Mouse (Mus musculus): ENCODE results near the gene Gm10663. TPM values are rescaled to one million over a fixed set of nuclear protein-coding genes. Genes with fewer than 3 reads are reported as not detected.

Gm10663 gene
- total RNA-seq (2015; ENCODE audit: low replicate concordance): not detected in 2 replicates
- not detected in 2 replicates for total RNA-seq (2017; ENCODE audit: low replicate concordance)

DNA sequence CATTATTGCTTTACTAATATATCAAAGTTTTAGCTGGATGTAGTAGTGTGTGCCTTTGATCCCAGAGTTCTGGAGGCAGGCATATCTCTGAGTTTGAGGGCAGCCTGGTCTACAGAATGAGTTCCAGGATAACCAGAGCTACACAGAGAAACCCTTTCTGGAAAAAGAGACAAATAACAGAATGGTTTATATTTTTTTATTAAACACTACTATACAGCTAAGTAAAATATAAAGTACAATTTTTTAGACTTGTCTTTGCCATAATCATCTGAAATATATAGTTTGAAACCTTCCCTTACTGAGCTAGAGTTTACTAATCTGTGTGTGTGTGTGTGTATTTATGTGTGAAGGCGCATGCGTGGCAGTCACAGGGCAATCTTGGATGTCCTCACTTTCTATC is at the start of gene Gm10663:
Gene Gm10663 (plus strand): TSS at position 301 of the 400 bp plus-strand sequence.
- ATAC-seq (replicated peaks; ENCODE audit: low FRiP score, poor library complexity, severe bottlenecking): no peak

DNA sequence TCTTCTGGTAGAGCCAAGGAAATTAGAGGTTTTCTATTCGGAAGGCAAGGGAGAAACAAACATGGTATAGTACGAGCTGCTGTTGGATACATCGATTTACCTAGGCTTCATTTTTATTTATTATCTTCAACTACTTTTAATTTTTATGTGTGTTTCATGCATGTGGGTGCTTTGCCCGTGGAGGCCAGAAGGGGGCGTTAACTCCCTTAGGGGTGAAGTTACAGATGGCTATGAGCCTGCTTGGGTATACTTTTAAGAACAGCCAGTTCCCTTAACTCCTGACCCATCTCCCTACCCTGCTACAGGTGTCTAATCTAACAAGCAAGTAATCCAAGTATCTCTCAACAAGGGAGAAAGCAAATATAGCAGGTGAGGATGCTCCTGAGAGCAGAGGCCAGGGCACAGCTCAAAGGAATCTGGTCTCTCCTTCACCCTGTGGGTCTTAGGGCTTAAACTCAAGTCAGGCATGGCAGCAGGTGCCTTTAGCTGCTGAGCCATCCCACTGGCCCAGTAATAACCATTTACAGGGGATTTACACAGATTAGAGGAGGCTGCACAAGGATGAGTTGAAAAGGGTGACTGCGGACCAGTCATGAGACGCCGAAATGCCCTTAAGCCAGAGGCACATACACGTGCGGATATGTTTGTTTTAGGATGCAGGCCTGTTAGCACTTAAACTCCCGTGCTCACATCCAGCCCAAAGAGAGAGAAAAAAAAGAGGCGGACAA is 45.7 kb upstream of the Gm10663 start:
- ATAC-seq (replicated peaks; ENCODE audit: low FRiP score, poor library complexity, severe bottlenecking): no peak

DNA sequence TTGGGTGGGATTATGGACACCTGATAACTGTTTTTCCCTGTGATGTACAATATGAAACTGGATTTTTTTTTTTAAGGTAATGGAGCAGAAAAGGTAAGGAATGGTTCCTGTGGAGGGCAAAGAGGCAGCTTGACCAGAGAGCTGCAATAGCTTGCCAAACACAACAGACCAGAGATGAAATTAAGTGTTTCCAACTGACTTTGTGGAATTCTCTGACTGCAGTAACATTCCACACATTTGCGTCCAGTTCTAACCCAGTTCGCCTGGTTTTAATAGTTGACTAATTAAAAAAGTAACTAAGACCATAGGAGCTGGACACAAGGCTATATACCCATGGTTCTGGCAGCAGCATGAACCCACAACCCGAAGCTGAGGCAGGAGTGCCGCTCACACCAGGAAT is 45.1 kb upstream of the Gm10663 start:
- ATAC-seq (replicated peaks; ENCODE audit: low FRiP score, poor library complexity, severe bottlenecking): no peak

DNA sequence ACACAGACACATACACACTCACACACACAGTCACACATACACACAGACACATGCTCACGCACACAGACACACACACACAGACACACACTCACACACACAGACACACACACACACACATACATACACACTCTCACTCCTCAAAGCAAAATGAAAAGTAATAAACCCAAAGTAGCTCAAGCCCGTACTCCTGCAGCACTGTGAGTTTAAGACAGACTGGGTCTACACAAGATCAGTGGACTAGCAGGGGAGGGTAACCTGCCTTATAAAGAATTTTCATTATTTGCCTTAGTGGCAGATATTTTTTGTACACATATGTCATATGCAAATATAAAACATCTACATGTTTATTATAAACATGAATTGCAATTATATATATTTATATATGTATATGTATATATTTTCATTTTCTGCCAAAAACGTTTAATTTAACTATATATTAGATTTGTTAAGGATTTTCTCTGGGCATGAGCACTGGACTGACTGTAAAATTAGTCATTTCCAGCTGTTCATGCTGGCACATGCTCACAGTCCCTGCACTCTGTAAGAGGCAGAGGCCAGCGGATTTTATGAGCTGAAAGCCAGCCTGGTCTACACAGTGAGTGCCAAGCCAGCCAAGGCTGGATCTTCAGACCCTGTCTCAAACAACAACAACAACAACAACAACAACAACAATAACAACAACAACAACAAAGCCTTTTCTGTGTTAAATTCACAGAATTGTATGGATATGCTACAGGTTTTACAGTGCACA is 43.9 kb upstream of the Gm10663 start:
- no peak for ATAC-seq (replicated peaks; ENCODE audit: low FRiP score, poor library complexity, severe bottlenecking)

DNA sequence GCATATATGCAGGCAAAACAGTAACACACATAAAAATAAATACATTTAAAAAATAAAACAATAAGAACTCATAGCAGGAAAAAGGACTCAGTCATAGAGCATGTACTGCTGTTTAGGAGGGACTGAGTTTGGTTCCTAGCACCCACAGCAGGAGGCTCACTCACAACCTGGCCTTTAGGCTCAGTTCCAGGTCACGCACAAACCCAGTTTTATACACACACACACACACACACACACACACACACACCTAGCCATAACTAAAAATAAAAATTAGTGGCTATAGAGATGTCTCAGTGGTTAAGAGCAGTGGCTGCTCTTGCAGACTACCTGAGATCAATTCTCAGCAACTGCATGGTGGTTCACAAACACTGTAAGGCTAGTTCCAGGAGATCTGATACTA is 42.7 kb upstream of the Gm10663 start:
- no peak for ATAC-seq (replicated peaks; ENCODE audit: low FRiP score, poor library complexity, severe bottlenecking)

DNA sequence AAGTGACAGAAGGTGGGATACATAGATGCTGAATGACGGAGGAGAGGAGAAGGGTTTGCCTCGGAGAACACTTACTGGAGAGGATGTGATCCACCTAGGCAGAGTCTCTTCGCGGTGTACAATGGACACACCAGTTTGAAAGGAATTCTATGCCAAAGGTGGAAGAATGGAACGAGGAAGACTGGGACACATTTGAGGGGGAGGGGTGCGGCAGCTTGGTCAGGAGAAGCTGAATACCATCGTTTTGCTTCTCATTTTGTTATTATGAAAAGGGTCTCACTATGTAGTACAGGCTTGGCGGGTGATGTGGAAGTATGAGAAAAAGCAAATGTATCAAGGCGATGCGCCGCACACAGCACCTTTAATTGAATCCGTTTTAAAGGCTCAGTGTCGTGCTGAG is 41.8 kb upstream of the Gm10663 start:
- ATAC-seq (replicated peaks; ENCODE audit: low FRiP score, poor library complexity, severe bottlenecking): no peak

DNA sequence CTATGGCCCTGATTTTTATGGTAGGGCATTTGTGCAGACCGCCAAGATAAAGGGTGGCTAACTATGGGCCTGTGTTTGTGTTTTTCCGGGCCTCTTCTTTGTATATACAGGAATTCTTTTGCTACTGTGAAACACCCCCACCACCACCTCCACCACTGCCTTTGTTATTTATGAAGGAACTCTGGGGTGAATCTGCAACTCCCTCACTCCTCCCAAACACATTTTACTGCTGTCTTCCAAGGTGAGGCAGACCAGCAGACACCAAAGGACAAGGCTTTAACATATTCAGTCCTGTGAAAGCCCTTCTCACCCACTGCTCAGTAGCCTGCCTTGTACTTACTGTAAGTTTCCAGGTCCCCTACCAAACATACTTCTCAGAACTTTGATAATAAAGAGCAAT is 40.7 kb upstream of the Gm10663 start:
- ATAC-seq (replicated peaks; ENCODE audit: low FRiP score, poor library complexity, severe bottlenecking): no peak

DNA sequence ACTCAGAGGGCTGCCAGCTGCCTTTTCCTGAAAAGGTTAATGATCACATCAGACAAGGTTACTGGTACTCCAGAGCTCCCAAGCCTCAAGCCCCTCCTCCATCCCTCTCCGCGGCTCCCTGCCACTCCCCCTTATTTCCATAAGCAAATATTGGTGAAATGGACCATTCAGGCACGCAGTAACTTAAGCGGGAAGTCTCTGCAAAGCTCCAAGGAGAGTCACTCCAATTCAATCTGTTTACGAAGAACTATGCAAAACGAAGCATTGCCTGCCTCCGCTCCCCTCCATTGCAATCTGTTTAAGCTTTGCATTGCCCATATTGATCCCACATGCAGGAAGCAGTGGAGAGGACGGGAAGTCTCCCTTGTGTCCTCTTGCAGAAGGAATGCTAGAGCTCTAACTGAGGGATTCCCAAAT is 37.7 kb upstream of the Gm10663 start, which contains the start of gene Apela:
Gene Apela (minus strand): TSS at position 220 of the 417 bp plus-strand sequence.
- ATAC-seq (replicated peaks; ENCODE audit: low FRiP score, poor library complexity, severe bottlenecking): no peak

DNA sequence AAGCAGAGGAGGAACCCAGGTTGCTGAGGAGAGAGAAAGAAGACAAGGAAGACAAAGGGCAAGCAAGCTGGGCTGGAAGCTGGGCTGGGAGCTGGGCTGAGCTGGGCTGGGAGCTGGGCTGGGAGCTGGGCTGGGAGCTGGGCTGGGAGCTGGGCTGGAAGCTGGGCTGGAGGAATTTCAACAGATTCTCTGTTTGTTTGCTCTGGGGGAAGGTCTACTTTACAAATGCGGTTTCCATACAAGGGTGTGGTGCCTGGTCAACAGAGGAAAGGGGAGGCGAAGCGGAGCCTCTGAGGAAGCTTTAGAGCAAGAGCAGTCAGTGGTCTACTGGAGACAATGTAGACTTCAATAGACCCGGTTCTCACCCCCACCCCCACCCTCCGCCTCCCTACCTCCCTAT is 28.3 kb upstream of the Gm10663 start:
- ATAC-seq (replicated peaks; ENCODE audit: low FRiP score, poor library complexity, severe bottlenecking): no peak

DNA sequence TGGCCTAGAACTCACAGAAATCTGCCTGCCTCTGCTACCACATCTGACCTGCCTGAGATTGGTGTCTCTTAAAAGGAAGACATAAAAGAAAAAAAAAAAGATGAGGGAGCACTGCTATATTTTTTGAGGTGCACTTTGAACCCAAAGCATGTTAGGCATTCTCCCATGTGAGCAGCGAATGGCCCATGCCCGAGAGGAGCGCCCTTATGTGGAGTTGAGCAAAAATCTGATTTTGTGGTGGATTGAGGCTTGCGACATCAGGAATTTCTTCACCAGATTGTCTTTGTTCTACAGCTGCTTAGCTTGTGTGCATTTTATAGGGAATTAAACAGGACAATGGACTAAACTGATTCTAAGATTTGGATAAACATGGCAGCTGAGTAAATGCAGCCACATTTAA is 27.6 kb upstream of the Gm10663 start:
- no peak for ATAC-seq (replicated peaks; ENCODE audit: low FRiP score, poor library complexity, severe bottlenecking)

DNA sequence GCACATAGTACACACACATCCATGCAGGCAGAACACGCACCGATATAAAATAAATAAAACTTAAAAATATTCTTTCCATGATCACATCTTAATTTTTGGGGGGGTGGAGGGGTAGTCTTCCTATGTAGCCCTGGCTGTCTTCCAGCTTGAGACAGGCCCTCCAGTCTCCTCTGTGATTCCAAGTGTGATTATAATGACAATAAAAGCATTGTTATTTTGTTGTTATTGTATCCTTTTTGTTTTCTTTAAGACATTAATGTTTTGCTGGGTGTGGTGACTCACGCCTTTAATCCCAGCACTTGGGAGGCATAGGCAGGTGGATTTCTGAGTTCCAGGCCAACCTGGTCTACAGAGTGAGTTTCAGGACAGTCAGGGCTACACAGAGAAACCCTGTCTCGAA is 27.0 kb upstream of the Gm10663 start:
- no peak for ATAC-seq (replicated peaks; ENCODE audit: low FRiP score, poor library complexity, severe bottlenecking)

DNA sequence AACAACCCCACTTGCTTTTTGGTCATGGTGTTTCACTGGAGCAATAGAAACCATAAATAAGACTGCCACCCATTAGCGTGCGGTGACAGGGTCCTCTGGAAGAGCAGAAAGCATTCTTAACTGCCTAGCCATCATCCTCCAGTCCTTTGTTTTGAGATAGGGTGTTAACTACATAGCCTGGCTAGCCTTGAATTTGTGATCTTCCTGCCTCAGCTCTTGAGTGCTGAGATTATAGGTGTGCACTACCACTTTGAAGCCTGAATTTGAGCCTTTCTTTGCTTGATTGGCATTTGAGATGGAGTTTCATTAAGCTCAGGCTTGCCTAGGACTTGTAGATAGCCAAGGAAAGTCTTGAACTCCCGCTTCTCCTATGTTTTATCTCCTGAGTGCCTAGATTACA is 21.3 kb upstream of the Gm10663 start:
- ATAC-seq (replicated peaks; ENCODE audit: low FRiP score, poor library complexity, severe bottlenecking): no peak

DNA sequence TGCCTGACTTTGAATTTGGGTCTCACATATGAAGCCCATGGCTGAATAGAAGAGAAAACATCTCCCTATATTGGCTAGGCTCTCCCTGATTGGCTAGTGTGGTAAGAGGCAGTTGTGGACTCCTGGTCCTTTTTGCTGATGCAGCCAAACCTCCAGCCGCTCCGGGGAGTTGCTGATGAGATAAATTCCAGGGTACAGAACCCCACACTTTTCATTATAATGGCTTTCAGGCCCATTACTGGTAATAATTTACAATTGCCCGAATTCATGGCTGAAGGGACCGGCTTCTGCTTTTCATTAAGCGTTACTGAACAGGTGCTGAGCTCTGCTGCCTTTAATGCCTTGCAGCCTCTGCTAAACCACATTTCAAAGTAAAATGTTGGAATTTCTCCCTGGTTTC is 20.9 kb upstream of the Gm10663 start:
- no peak for ATAC-seq (replicated peaks; ENCODE audit: low FRiP score, poor library complexity, severe bottlenecking)

DNA sequence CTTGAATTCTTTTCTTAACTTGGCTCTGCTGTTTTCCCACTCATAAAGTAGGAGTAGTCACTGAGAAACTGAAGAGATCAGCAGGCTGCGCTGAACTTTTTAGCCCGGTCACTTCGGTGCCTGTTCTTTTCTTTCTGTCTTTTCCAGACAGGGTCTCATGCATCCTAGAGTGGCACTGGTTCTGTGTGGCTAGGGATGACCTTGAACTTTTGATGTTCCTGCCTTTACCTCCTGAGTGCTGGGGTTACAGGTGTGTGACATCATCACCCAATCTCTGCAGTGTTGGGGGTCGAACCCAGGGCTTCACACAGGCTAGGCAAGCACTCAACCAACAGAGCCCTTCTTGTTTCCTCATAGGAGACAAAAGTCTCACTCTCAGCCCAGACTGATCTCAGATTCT is 18.1 kb upstream of the Gm10663 start:
- no peak for ATAC-seq (replicated peaks; ENCODE audit: low FRiP score, poor library complexity, severe bottlenecking)

DNA sequence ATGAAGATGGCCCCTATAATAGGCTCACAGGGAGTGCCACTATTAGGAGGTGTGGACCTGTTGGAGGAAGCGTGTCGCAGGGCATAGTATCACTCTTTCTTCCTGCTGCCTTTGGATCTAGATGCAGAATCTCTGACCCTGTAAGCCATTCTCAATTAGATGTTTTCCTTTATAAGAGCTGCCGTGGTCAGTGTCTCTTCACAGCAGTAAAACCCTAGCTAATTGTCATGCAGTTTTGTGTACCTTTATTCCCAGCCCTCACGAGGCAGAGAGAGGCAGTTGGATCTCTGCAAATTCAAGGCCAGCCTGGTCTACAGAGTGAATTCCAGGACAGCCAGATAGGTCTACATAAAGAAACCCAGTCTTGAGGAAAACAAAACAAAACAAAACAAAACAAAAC is 12.6 kb upstream of the Gm10663 start:
- ATAC-seq (replicated peaks; ENCODE audit: low FRiP score, poor library complexity, severe bottlenecking): no peak

DNA sequence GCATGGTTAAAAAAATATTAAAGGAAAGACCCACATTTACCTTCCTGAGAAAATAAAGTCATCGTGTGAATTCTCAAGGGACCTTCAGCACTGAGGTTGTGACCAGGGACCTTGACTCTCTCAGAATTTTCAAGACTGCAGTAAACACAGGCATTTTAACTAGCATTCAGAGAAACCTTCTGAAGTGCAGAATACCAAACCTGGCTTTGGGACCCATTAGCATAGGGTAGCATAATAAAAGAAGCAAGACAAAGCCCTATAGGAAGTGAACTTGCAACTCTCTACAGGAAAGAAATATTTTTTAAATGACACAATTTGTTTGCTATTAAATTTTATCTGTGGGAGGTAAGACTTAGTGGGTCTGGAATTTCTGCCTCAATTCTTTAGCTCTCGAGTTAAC is 10.8 kb upstream of the Gm10663 start:
- no peak for ATAC-seq (replicated peaks; ENCODE audit: low FRiP score, poor library complexity, severe bottlenecking)

DNA sequence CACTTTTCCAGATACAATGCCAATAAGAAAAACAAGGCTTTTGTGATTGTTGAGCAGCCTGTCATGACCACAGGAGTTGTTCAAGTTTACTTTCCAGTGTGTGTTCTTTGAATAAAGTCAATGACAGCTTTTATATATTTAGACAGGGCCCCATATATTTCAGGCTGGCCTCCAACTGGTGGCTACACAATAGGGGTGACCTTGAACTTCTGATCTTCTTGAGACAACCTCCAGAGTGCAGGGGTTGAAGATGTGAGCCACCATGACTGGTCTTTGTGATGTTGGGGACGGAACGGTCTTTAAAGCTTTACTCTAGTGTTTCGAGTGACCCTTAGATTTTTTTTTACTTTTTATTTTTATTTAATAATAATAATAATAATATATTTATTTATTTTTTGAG is 9.2 kb upstream of the Gm10663 start:
- no peak for ATAC-seq (replicated peaks; ENCODE audit: low FRiP score, poor library complexity, severe bottlenecking)

DNA sequence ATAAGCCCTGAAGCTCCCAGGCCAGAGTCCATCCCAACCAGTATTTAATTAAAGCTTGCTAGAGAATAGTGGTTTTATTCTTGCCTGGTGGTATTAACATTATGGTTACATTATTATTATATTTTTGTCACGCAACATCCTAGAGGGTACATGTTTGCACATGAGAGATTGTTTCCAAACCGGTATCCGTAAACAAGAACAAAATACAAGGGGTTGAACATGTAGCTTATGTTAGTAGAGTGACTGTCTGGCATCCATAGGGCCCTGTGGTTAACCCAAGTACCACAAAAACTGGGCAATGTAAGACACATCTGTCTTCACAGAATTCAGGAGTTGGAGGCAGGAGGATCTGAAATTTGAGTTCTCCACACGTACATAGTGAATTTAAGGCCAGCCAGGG is 7.8 kb upstream of the Gm10663 start:
- ATAC-seq (replicated peaks; ENCODE audit: low FRiP score, poor library complexity, severe bottlenecking): no peak

DNA sequence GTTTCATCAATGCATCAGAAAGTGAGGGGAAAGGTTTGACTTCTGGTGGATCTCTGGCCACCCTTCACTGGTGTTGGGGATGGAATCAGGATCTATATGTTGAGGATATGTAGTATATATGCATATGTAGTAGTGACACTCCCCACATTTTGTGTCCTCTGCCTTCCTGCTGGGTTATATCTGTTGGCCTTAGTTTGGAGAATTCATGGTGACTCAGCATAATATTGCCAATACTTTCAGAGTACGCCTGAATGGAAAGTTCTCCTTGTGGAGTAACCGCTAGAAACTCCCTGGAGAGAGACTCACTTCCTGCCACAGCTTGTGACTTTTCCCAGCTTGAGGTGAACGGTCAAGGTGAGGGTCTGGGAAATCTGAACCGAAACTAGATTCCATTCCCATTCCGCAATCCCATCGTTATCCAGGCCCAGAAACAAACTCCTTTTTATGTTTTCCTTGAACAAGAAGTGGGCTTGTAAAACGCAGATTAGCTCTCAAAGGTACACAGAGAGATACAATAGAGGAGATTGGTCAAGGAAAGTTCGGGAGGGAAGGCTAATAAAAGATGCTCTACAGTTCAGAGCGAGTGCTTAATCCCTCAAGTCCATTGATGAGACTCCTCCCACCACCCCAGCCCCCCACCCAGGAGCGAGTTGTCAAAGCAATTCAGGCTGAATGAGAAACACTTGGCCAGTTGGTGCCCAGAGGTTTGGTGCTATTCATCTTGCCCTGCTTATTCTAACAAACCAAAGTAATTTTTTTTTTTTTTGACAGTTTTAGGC is 7.0 kb upstream of the Gm10663 start:
- ATAC-seq (replicated peaks; ENCODE audit: low FRiP score, poor library complexity, severe bottlenecking): no peak

DNA sequence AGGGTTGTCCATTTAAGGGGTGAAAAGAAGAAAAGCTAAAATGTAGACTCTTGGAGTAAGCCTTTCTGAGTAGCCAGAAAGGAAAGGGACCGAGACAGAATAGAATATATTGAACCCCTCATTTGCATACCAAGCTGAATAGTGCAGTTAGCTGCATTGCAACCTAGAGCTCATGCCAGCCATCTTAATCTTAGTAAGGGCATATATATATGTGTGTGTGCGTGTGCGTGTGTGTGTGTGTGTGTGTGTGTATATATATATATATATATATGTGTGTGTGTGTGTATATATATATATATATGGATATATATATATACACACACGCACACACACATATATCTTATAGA is 6.4 kb upstream of the Gm10663 start:
- ATAC-seq (replicated peaks; ENCODE audit: low FRiP score, poor library complexity, severe bottlenecking): no peak

DNA sequence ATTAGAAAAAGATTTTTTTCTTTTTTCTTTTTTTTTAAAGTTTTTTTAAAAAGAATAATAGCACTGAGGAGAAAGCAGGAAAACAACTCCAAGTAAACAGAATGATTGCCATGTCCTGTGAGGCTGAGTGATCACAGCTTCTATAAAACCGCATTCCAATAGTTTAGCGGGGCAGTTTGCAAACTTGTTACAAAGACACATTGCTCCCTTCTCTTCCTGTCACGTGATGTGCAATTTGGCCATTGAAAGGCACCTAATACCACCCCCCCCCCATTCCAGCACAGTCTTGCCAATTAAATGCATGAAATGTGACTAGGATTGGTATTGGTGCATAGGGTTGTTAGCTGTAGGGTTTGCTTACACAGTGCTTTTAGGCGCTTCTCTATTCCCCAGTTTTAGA is 3.8 kb upstream of the Gm10663 start:
- ATAC-seq (replicated peaks; ENCODE audit: low FRiP score, poor library complexity, severe bottlenecking): no peak

Data from erythroblast, adult 5-6 weeks (primary cell).